Mouse (Mus musculus) olfactory bulb, adult 2 months (tissue): ENCODE measurements at regions not wholly inside any gene's neighbourhood (a gene's known extent, or its start where the extent isn't known, plus 50 kb on each side); places are given as distances from the start of the nearest gene placed in this dataset.

ENCODE experiments used
- H3K27ac ChIP-seq: fragments of 200-500 bp; 2 replicates; pipeline ENCODE4 v1.5.1; 2012; ENCODE audit warnings: low read depth, low read length; ENCODE audit not compliant: insufficient read depth
- H3K4me1 ChIP-seq: fragments of 200-500 bp; 2 replicates; pipeline ENCODE4 v1.6.1; 2012; ENCODE audit warnings: low read length; ENCODE audit not compliant: control insufficient read depth, insufficient read depth
- H3K4me3 ChIP-seq: fragments of 200-500 bp; 2 replicates; pipeline ENCODE4 v1.5.1; 2012; ENCODE audit warnings: mild to moderate bottlenecking, low read depth, low read length, moderate library complexity; ENCODE audit not compliant: insufficient read depth
- CTCF ChIP-seq: fragments of 200-500 bp; IDR thresholded peaks from 2 replicates; pipeline ENCODE4 v1.5.1; 2012; ENCODE audit warnings: low read depth, mild to moderate bottlenecking, low read length, moderate library complexity; ENCODE audit not compliant: insufficient read depth
- POLR2A ChIP-seq: fragments of 200-500 bp; IDR thresholded peaks from 2 replicates; pipeline ENCODE4 v1.6.1; 2012; ENCODE audit warnings: mild to moderate bottlenecking, low read depth, low read length, moderate library complexity; ENCODE audit not compliant: insufficient read depth
- WGBS: fragments of 180-500 bp; shearing (Covaris S2); methylation state at CpG from one replicate; pipeline ENCODE4 v1.1.7; 2018; 5-methylcytosine and 5-hydroxymethylcytosine counted together

DNA sequence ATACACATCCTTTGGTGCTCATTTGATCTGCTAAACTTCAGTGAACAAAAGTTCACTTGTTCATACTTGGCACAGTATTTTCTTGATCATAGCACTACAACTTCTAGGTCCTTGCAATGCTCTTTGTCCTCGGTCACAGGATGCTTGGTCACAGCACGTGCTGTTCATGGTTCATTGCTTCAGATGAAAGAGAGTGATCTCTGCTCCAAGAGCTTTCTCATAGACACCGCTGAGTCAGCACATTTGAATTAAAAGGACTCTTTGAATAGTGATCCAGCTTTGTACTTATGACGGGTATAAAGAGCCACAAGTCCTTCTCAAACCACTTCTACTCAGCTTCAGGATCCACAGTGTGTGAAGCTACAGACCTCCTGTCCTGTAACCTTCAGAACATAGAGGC is 649.3 kb upstream of the Arrdc4 start:
- 20% methylated on average over 4 of the region's 4 CpGs for WGBS
- no peak overlapping the region for H3K27ac ChIP-seq
- H3K4me1 ChIP-seq = no peaks in the 10 kb centered on the region
- no peak overlapping the region for H3K4me3 ChIP-seq
- TF ChIP-seq CTCF = no peak
- no peak for TF ChIP-seq POLR2A

DNA sequence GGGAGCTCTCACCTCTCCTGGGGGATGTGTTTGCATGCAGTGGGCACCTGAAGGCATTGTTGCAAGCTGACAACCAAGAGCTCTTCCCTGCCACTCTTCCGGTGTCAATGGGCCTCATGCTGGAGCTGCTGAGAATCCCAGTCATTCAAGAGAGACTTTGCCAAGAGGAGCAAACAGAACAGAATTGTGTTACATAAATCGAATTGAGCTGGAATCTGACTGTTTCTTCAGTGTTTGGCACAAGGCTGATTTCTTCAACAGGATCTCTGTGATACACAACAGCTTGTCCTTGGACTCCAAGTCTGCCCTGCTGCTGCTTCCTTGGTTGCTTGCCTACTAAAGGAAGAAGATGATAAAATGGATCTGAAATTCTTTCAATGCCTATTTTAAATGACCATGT is 647.8 kb upstream of the Arrdc4 start:
- 0 out of 2 replicates have a peak overlapping the region, but pooled peaks have one; percentile 51 for H3K27ac ChIP-seq
- H3K4me3 ChIP-seq = no peak overlapping the region
- WGBS = 77% methylated on average over 2 of the region's 2 CpGs
- TF ChIP-seq POLR2A (no peak), CTCF (no peak)
- no peaks in the 10 kb centered on the region for H3K4me1 ChIP-seq
